Mouse (Mus musculus) lung, adult 10 weeks (tissue): Measurements from ENCODE around the gene Rprd1b. TPM values are rescaled to one million over a fixed set of nuclear protein-coding genes. Genes with fewer than 3 reads are reported as not detected.

Experiments
- polyA plus RNA-seq: library from polyadenylated mRNA; stranded (reverse); fragments of 350-450 nt; fragmentation: Illumina TruSeq; extraction: RNeasy Lipid Tissue Mini Kit (QIAGEN cat#74804); gene quantifications from one replicate; pipeline ENCODE4 v1.2.3, GENCODE M21; 2014; ENCODE audit warnings: low read depth, low replicate concordance; ENCODE audit not compliant: insufficient read depth

The Rprd1b gene
- 10.4 TPM for polyA plus RNA-seq

GRCm38 (mm10) chr2:158028354-158028863 lies at the start of gene Rprd1b, which contains the start of gene Tti1:
Rprd1b (plus strand) TSS chr2:158028497.
Tti1 (minus strand) TSS chr2:158028433.

GRCm38 (mm10) chr2:158146223-158146622 lies 117.9 kb downstream of the Rprd1b start, which contains the start of gene Tgm2:
Tgm2 (minus strand) TSS chr2:158146436.

Other genes with a start within 250 kb of the Rprd1b start
- gene Vstm2l, start 113.8 kb upstream of the Rprd1b start, polyA plus RNA-seq, result not detected
- 5.4 TPM for gene Tti1, start 64 bp upstream of the Rprd1b start, polyA plus RNA-seq
- 158 TPM for gene Tgm2, start 117.9 kb downstream of the Rprd1b start, polyA plus RNA-seq
- 0.50 TPM for gene D630003M21Rik, start 200.7 kb downstream of the Rprd1b start, polyA plus RNA-seq
- not detected for gene Bpi, start 229.6 kb downstream of the Rprd1b start, polyA plus RNA-seq